Mouse (Mus musculus): ENCODE results near the gene Dnttip1. TPM values are rescaled to one million over a fixed set of nuclear protein-coding genes. Genes with fewer than 3 reads are reported as not detected.

Dnttip1 gene
- polyA plus RNA-seq, 1 experiment from 2014 or later: 49.0 TPM

DNA sequence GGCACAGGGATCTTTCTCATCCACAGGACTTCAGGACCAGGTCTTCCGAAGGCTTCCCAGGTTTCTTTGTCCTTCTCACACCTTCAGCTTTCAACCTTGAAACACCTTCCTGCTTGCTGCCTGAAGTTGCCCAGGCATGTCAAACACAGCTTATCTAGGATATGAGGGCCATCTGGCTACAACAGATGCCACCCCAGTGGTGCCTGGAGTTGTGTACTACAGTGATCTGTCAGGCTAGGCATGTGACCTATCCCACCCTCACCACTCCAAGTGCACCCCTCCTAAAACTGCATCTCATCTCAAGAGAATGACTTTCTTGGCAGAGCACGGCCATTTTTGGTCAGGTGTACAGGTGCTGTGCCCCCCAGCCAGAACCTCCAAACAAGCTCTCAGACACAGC is 15.7 kb downstream of the Dnttip1 start:
- no peak overlapping the region for H3K27ac ChIP-seq (ENCODE audit: low read depth, low read length)
- no peaks in the 10 kb centered on the region for H3K9me3 ChIP-seq (ENCODE audit: control insufficient read depth, low read length)
- no peaks in the 10 kb centered on the region for H3K4me1 ChIP-seq (ENCODE audit: control insufficient read depth, insufficient read depth, low read length)
- H3K4me3 ChIP-seq (ENCODE audit: low read depth, low read length): no peak overlapping the region
- no peak overlapping the region for H3K4me2 ChIP-seq (ENCODE audit: low read depth, low read length)
- H3K36me3 ChIP-seq (ENCODE audit: control insufficient read depth, insufficient read depth, low read length): peaks cover 51% of the 10 kb centered on the region
- 98% methylated on average over 2 of the region's 2 CpGs for WGBS
- H3K27me3 ChIP-seq (ENCODE audit: control insufficient read depth, insufficient read depth, low read length): no peaks in the 10 kb centered on the region
- no peak overlapping the region for H3K9ac ChIP-seq (replicated peaks; ENCODE audit: low read depth, low read length)
- no peak for ATAC-seq (ENCODE audit: low read depth)

GRCm38 (mm10) chr2:164761971-164762370 is 16.2 kb downstream of the Dnttip1 start:
- Histone ChIP-seq H3K4me2 (ENCODE audit: low read depth, low read length) (no peak overlapping the region), H3K27ac (ENCODE audit: low read depth, low read length) (no peak overlapping the region), H3K27me3 (ENCODE audit: control insufficient read depth, insufficient read depth, low read length) (no peaks in the 10 kb centered on the region), H3K9ac (replicated peaks; ENCODE audit: low read depth, low read length) (no peak overlapping the region), H3K36me3 (ENCODE audit: control insufficient read depth, insufficient read depth, low read length) (peaks cover 49% of the 10 kb centered on the region), H3K9me3 (ENCODE audit: control insufficient read depth, low read length) (no peaks in the 10 kb centered on the region), H3K4me3 (ENCODE audit: low read depth, low read length) (no peak overlapping the region), H3K4me1 (ENCODE audit: control insufficient read depth, insufficient read depth, low read length) (no peaks in the 10 kb centered on the region)
- no peak for ATAC-seq (ENCODE audit: low read depth)
- WGBS: 99% methylated on average over 4 of the region's 4 CpGs

DNA sequence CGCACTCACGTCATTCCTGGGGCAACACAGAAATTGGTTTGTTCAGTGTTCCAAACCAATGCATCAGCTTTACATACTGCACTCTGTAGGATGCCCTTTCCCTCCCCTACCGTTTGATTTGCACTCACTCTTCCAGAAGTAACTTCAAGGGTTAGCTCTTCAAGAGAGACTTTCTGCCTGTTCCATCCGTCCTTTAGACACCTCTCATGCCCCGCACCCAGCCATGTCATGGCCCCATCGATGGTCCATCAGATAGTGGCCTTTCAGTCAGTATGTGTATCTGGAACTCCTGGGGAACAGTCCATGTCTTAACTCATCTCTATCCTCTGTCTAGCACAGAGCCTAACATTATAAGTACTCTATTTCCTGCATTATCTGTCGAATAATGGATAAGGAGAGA is 16.8 kb downstream of the Dnttip1 start:
- no peak overlapping the region for H3K9ac ChIP-seq (replicated peaks; ENCODE audit: low read depth, low read length)
- H3K36me3 ChIP-seq (ENCODE audit: control insufficient read depth, insufficient read depth, low read length): peaks cover 51% of the 10 kb centered on the region
- ATAC-seq (ENCODE audit: low read depth): no peak
- no peaks in the 10 kb centered on the region for H3K9me3 ChIP-seq (ENCODE audit: control insufficient read depth, low read length)
- no peaks in the 10 kb centered on the region for H3K4me1 ChIP-seq (ENCODE audit: control insufficient read depth, insufficient read depth, low read length)
- no peak overlapping the region for H3K27ac ChIP-seq (ENCODE audit: low read depth, low read length)
- H3K4me2 ChIP-seq (ENCODE audit: low read depth, low read length): no peak overlapping the region
- H3K4me3 ChIP-seq (ENCODE audit: low read depth, low read length): no peak overlapping the region
- WGBS: 90% methylated on average over 7 of the region's 7 CpGs
- no peaks in the 10 kb centered on the region for H3K27me3 ChIP-seq (ENCODE audit: control insufficient read depth, insufficient read depth, low read length)

DNA sequence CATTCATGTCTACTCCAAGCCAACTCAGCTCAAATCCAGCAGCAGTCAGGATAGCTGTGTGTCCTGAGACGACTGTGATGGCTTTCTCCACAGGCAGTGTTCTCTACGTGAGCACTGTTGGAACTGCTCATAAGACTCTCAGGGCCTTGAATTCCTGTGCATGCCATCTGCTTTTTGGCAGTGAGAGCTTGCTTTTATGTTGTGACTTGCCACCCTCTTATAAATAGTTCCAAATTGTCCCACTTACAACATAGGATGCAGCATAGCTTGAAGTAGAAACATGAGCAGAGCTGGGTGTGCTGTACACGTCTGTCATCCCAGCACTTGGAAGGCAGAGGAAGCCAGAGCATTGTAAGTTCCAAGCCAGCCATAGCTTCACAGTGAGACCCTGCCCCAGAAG is 20.1 kb downstream of the Dnttip1 start:
- Histone ChIP-seq H3K4me2 (ENCODE audit: low read depth, low read length) (no peak overlapping the region), H3K27me3 (ENCODE audit: control insufficient read depth, insufficient read depth, low read length) (no peaks in the 10 kb centered on the region), H3K4me1 (ENCODE audit: control insufficient read depth, insufficient read depth, low read length) (peaks cover 10% of the 10 kb centered on the region), H3K4me3 (ENCODE audit: low read depth, low read length) (no peak overlapping the region), H3K9ac (replicated peaks; ENCODE audit: low read depth, low read length) (no peak overlapping the region), H3K27ac (ENCODE audit: low read depth, low read length) (no peak overlapping the region), H3K9me3 (ENCODE audit: control insufficient read depth, low read length) (no peaks in the 10 kb centered on the region), H3K36me3 (ENCODE audit: control insufficient read depth, insufficient read depth, low read length) (peaks cover 41% of the 10 kb centered on the region)
- ATAC-seq (ENCODE audit: low read depth): no peak
- 88% methylated on average over 3 of the region's 3 CpGs for WGBS

DNA sequence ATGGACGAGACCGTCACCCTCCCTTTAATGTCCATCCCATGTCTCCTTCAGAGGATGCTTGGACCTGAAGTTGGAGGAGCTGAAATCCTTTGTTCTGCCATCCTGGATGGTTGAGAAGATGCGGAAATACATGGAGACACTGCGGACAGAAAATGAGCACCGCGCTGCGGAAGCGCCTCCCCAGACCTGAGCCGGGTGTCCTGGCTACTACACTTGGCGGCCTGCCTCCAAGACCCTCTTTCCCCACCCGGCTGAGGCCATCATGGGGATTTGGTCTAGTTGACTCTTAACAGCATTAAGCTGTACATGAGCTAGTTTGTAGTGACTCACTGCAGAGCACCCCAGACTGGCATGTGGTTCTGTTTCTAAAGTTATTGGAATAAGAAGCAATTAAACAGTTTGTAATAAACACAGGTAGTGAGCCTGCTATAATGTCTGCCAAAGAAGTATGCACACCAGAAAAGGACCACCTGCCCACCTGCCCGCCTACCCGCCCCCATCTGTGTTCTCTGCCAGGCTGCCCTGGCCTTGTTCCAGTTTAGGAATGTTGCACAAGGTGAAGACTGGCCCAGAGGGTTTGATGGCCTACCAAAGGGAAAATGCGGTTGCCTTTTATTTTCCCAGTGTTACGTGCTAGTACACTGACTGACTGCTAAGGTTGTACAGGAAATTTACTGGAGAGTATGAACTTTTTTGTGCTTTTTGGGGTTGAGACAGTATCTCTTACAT is 22.2 kb downstream of the Dnttip1 start:
- H3K36me3 ChIP-seq (ENCODE audit: control insufficient read depth, insufficient read depth, low read length): peaks cover 25% of the 10 kb centered on the region
- no peak overlapping the region for H3K9ac ChIP-seq (replicated peaks; ENCODE audit: low read depth, low read length)
- no peak overlapping the region for H3K4me3 ChIP-seq (ENCODE audit: low read depth, low read length)
- no peak overlapping the region for H3K4me2 ChIP-seq (ENCODE audit: low read depth, low read length)
- 94% methylated on average over 15 of the region's 15 CpGs for WGBS
- H3K27me3 ChIP-seq (ENCODE audit: control insufficient read depth, insufficient read depth, low read length): no peaks in the 10 kb centered on the region
- H3K9me3 ChIP-seq (ENCODE audit: control insufficient read depth, low read length): no peaks in the 10 kb centered on the region
- no peak for ATAC-seq (ENCODE audit: low read depth)
- H3K4me1 ChIP-seq (ENCODE audit: control insufficient read depth, insufficient read depth, low read length): peaks cover 12% of the 10 kb centered on the region
- no peak overlapping the region for H3K27ac ChIP-seq (ENCODE audit: low read depth, low read length)

DNA sequence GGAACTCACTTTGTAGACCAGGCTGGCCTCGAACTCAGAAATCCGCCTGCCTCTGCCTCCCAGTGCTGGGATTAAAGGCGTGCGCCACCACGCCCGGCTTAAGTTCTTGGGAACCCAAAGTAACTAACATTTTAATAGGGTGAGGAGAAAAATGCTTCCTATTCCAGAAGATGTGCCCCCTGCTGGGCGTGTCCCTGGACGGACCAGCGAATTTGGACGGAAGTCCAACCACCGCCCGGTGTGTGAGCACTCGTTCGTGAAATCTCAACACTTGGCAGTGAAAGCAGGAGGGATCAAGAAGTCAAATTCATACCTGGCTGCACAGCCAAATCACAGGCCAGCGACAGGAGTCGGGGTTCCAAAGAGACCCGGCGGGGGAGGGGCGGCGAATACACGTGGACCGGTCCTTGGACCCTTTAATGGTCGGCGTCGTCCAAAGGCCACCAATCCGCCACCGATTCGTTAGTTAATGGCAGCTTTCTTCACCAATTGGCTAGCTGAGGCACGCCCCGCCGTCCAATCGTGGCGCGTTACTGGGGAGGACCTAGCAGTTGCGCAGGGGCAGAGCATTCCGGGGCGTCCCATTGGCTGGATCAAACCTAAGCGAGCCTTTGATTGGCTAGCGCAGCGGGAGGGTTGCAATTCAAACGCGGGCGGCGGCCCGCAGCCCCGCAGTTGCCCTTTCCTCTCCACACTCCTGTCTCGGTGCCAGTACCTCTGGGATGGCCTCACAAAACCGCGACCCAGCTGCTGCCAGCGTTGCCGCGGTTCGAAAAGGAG is 23.7 kb downstream of the Dnttip1 start, which contains the start of gene Ube2c:
Gene Ube2c (plus strand): TSS at position 641 of the 780 bp plus-strand sequence.
- peaks cover 22% of the 10 kb centered on the region for H3K36me3 ChIP-seq (ENCODE audit: control insufficient read depth, insufficient read depth, low read length)
- ATAC-seq (ENCODE audit: low read depth): peak; percentile 100
- H3K27ac ChIP-seq (ENCODE audit: low read depth, low read length): no peak within 1 kb of the TSS
- peak within 1 kb of the TSS; percentile 67 for H3K4me3 ChIP-seq (ENCODE audit: low read depth, low read length)
- H3K9ac ChIP-seq (replicated peaks; ENCODE audit: low read depth, low read length): peak within 1 kb of the TSS; percentile 39; the same call in 1 of the 2 replicates
- peaks cover 12% of the 10 kb centered on the region for H3K4me1 ChIP-seq (ENCODE audit: control insufficient read depth, insufficient read depth, low read length)
- H3K27me3 ChIP-seq (ENCODE audit: control insufficient read depth, insufficient read depth, low read length): no peaks in the 10 kb centered on the region
- no peaks in the 10 kb centered on the region for H3K9me3 ChIP-seq (ENCODE audit: control insufficient read depth, low read length)
- 3% methylated on average over 53 of the region's 53 CpGs for WGBS
- H3K4me2 ChIP-seq (ENCODE audit: low read depth, low read length): peak within 1 kb of the TSS; percentile 95

- Histone ChIP-seq H3K4me1 (ENCODE audit: control insufficient read depth, insufficient read depth, low read length) (peaks cover 12% of the 10 kb centered on the region), H3K4me3 (ENCODE audit: low read depth, low read length) (peak overlapping the region; percentile 67), H3K27ac (ENCODE audit: low read depth, low read length) (no peak overlapping the region), H3K27me3 (ENCODE audit: control insufficient read depth, insufficient read depth, low read length) (no peaks in the 10 kb centered on the region), H3K4me2 (ENCODE audit: low read depth, low read length) (peak overlapping the region; percentile 95), H3K9ac (replicated peaks; ENCODE audit: low read depth, low read length) (peak overlapping the region; percentile 39; the same call in 1 of the 2 replicates), H3K36me3 (ENCODE audit: control insufficient read depth, insufficient read depth, low read length) (peaks cover 18% of the 10 kb centered on the region), H3K9me3 (ENCODE audit: control insufficient read depth, low read length) (no peaks in the 10 kb centered on the region)
- no peak for ATAC-seq (ENCODE audit: low read depth)
- WGBS: 4% methylated on average over 15 of the region's 15 CpGs
Observed at GRCm38 (mm10) chr2:164770279-164770678, 24.5 kb downstream of the Dnttip1 start.

DNA sequence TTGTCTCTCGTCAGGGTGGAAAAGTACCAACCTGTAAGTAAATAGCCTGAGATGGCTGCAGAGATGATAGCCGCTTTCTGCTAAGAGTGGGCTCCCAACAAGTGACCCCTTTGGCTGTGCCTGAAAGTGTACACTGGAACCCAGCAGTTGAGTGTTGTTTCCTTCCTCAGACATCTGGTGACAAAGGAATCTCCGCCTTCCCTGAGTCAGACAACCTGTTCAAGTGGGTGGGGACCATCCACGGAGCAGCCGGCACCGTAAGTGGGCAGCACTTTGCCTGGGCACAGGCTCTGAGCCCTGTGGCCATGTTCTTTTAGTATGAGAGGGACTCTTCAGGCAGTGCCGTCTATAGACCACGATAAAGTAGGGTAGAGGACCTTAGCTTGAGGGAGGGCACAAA is 25.3 kb downstream of the Dnttip1 start:
- H3K36me3 ChIP-seq (ENCODE audit: control insufficient read depth, insufficient read depth, low read length): peaks cover 15% of the 10 kb centered on the region; the same call in 1 of the 2 replicates
- H3K4me1 ChIP-seq (ENCODE audit: control insufficient read depth, insufficient read depth, low read length): peaks cover 12% of the 10 kb centered on the region
- no peaks in the 10 kb centered on the region for H3K27me3 ChIP-seq (ENCODE audit: control insufficient read depth, insufficient read depth, low read length)
- no peaks in the 10 kb centered on the region for H3K9me3 ChIP-seq (ENCODE audit: control insufficient read depth, low read length)
- peak overlapping the region; percentile 95; the same call in 1 of the 2 replicates for H3K4me2 ChIP-seq (ENCODE audit: low read depth, low read length)
- 85% methylated on average over 8 of the region's 8 CpGs for WGBS
- H3K9ac ChIP-seq (replicated peaks; ENCODE audit: low read depth, low read length): no peak overlapping the region
- ATAC-seq (ENCODE audit: low read depth): no peak
- H3K27ac ChIP-seq (ENCODE audit: low read depth, low read length): no peak overlapping the region
- no peak overlapping the region for H3K4me3 ChIP-seq (ENCODE audit: low read depth, low read length)
